Mouse (Mus musculus) olfactory bulb, adult 2 months (tissue): ENCODE results near the gene Rap1gap.

Experiments
- CTCF ChIP-seq: fragments of 200-500 bp; IDR thresholded peaks from 2 replicates; pipeline ENCODE4 v1.5.1; 2012; ENCODE audit warnings: low read depth, mild to moderate bottlenecking, low read length, moderate library complexity; ENCODE audit not compliant: insufficient read depth
- POLR2A ChIP-seq: fragments of 200-500 bp; IDR thresholded peaks from 2 replicates; pipeline ENCODE4 v1.6.1; 2012; ENCODE audit warnings: mild to moderate bottlenecking, low read depth, low read length, moderate library complexity; ENCODE audit not compliant: insufficient read depth

DNA sequence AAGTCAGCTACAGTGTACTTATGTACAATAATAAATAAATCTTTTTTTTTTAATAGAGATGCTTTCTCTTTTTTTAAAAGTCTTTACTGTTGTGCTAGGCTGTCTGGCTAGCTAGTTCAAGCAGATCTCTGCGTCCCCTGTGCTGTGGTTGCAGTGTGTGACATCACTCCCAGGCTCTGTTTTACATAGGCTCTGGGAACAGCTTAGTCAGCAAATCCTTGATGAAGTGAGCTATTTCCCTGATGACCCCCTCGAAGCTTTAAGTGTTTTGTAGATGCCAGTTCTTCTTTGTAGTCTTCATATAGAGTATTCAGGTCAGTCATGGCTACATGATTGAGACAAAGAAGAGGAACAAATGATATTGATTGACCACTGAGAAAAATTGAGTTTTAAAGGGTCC is 34.4 kb upstream of the Rap1gap start:
- no peak for TF ChIP-seq CTCF
- TF ChIP-seq POLR2A: no peak
